Comparison of ENCODE assay signal across 28 mouse cellular contexts in the genomic region with DNA sequence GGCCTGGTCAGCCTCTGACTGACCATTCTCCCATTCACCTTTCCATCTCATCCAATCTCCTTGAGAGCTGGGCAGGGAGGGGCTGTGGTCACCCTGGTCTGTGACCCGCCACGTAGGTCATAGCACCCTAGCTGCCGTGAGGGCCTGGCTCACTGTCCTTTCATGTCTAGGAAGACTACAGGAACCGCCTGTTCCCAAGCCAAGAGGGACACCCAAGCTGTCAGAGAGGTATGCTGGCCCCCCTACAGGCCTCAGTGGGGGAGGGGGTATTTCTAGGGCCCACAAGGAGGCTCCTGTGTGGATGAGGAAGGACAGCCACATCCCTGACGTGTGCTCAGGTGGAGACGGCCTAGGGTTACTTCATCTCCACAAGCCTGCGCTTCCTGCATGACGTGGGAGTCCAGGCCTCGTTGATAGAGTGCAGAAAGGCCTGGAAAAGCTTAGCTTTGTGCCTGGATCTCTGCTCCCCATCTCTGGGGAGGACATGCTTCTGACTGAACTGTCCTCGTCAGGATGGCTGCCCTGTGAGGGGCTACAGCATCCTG. TPM values are rescaled to one million over a fixed set of nuclear protein-coding genes. Genes with fewer than 3 reads are reported as not detected.
A peak's percentile ranks its signal among the peaks of the same experiment; 100 is the strongest.
DNase-seq lines count a peak whose midpoint lies in the region; ATAC-seq and TF ChIP-seq lines count a peak whose summit lies in the region.
"Had no signal": no experiment of that assay in that cellular context is flagged by ENCODE, and none has a peak within 500 bp of the region (broad histone marks: within the 10 kb centered on the region; RNA-seq: fewer than 3 reads in every experiment).

No protein-coding gene starts in this region.

- no peaks in the 10 kb centered on the region for H3K27me3 ChIP-seq in heart, embryonic 10.5 days (ENCODE audit: insufficient read depth, poor library complexity, severe bottlenecking)
- no peaks in the 10 kb centered on the region for H3K27me3 ChIP-seq in heart, embryonic 16.5 days (ENCODE audit: control insufficient read depth, insufficient read depth, low read length)
- H3K27me3 ChIP-seq: embryonic facial prominence, embryonic 13.5 days; forebrain, embryonic 15.5 days; kidney, embryonic 15.5 days; limb, embryonic 13.5 days; lung, embryonic 15.5 days; stomach, embryonic 15.5 days had no signal

- H3K9me3 ChIP-seq in heart, embryonic 10.5 days, result no peaks in the 10 kb centered on the region
- peaks cover 5% of the 10 kb centered on the region for H3K9me3 ChIP-seq in heart, embryonic 16.5 days (replicated peaks; ENCODE audit: control insufficient read depth, low read length)
- H3K9me3 ChIP-seq: forebrain, embryonic 15.5 days; kidney, embryonic 15.5 days; lung, embryonic 15.5 days; midbrain, embryonic 10.5 days; stomach, embryonic 15.5 days had no signal

- no peak for ATAC-seq in heart, embryonic 16.5 days (replicated peaks; ENCODE audit: extremely low read depth, insufficient read depth, low FRiP score)
- ATAC-seq: CD4-positive, CD25-positive, alpha-beta regulatory T cell, adult 4 months; forebrain, embryonic 15.5 days; hindbrain, embryonic 16.5 days had no signal

- 77% methylated on average over 10 of the region's 10 CpGs for WGBS in heart, embryonic 10.5 days
- WGBS in heart, embryonic 16.5 days, result 70% methylated on average over 10 of the region's 10 CpGs

- 0 out of 2 replicates have a peak overlapping the region, but pooled peaks have one; percentile 1 for H3K4me2 ChIP-seq in heart, embryonic 16.5 days (ENCODE audit: low read depth, low read length)
- H3K4me2 ChIP-seq: embryonic facial prominence, embryonic 13.5 days; forebrain, embryonic 15.5 days; kidney, embryonic 15.5 days; limb, embryonic 13.5 days; liver, embryonic 11.5 days; lung, embryonic 15.5 days; stomach, embryonic 15.5 days had no signal

- H3K36me3 ChIP-seq in heart, embryonic 10.5 days, result peaks cover 96% of the 10 kb centered on the region
- peaks cover 61% of the 10 kb centered on the region for H3K36me3 ChIP-seq in heart, embryonic 16.5 days (ENCODE audit: control insufficient read depth, insufficient read depth)

- intact Hi-C loops in heart, postnatal 36 days (cut with DNase I), result no loop called here

- no peak for TF ChIP-seq CTCF in layer of hippocampus, adult 2 months (conservative IDR thresholded peaks at IDR 0.05)

- peak overlapping the region; percentile 9; the same call in 1 of the 2 replicates for H3K27ac ChIP-seq in heart, embryonic 10.5 days
- peak overlapping the region; percentile 7; the same call in 1 of the 2 replicates for H3K27ac ChIP-seq in layer of hippocampus, adult 2 months
- H3K27ac ChIP-seq in brown adipose tissue, adult 24 weeks (replicated peaks; ENCODE audit: low read depth, low read length), result 0 out of 2 replicates have a peak overlapping the region, but pooled peaks have one; percentile 7
- peak overlapping the region; percentile 95 for H3K27ac ChIP-seq in heart, embryonic 16.5 days (ENCODE audit: low read length)
- H3K27ac ChIP-seq: embryonic facial prominence, embryonic 13.5 days; forebrain, embryonic 10.5 days; forebrain, embryonic 15.5 days; kidney, embryonic 15.5 days; limb, embryonic 13.5 days; lung, embryonic 15.5 days; midbrain, embryonic 10.5 days; stomach, embryonic 15.5 days had no signal

- H3K9ac ChIP-seq in heart, embryonic 16.5 days (ENCODE audit: low read length), result peak overlapping the region; percentile 62
- H3K9ac ChIP-seq: embryonic facial prominence, embryonic 13.5 days; forebrain, embryonic 15.5 days; kidney, embryonic 15.5 days; limb, embryonic 13.5 days; lung, embryonic 15.5 days; stomach, embryonic 15.5 days had no signal

- DNase-seq in heart, embryonic 10.5 days (ENCODE audit: low spot score), result no peak
- no peak for DNase-seq in heart, postnatal 36 days
- no peak for DNase-seq in layer of hippocampus, adult 2 months (ENCODE audit: low spot score in 2 of 2)
- no peak for DNase-seq in layer of hippocampus, adult 11-12 months (ENCODE audit: low spot score)
- DNase-seq in right cerebral cortex, postnatal 4 days, result no peak
- DNase-seq: cerebellum, adult 18-20 months; cerebellum, postnatal 10 days; kidney, adult 18-20 months; kidney, postnatal 25 days; right cerebral cortex, postnatal 14 days; thymus, adult 18-20 months; thymus, postnatal 25 days had no signal

- H3K4me1 ChIP-seq in heart, embryonic 10.5 days, result peaks cover 8% of the 10 kb centered on the region; the same call in 1 of the 2 replicates
- peaks cover 14% of the 10 kb centered on the region for H3K4me1 ChIP-seq in brown adipose tissue, adult 24 weeks (ENCODE audit: control insufficient read depth, insufficient read depth, insufficient read length, low read length)
- peaks cover 24% of the 10 kb centered on the region for H3K4me1 ChIP-seq in heart, embryonic 16.5 days (ENCODE audit: control insufficient read depth, insufficient read depth, low read length)
- H3K4me1 ChIP-seq: embryonic facial prominence, embryonic 13.5 days; forebrain, embryonic 10.5 days; forebrain, embryonic 15.5 days; kidney, embryonic 15.5 days; limb, embryonic 13.5 days; lung, embryonic 15.5 days; midbrain, embryonic 10.5 days; stomach, embryonic 15.5 days had no signal

- no peak overlapping the region for H3K4me3 ChIP-seq in heart, embryonic 10.5 days
- H3K4me3 ChIP-seq in layer of hippocampus, adult 2 months, result no peak overlapping the region
- H3K4me3 ChIP-seq in brown adipose tissue, adult 24 weeks (ENCODE audit: insufficient read depth, low read depth, low read length), result no peak overlapping the region
- no peak overlapping the region for H3K4me3 ChIP-seq in heart, embryonic 16.5 days (ENCODE audit: low read length)
- H3K4me3 ChIP-seq: embryonic facial prominence, embryonic 13.5 days; forebrain, embryonic 10.5 days; forebrain, embryonic 15.5 days; kidney, embryonic 15.5 days; limb, embryonic 13.5 days; lung, embryonic 15.5 days; midbrain, embryonic 10.5 days; stomach, embryonic 15.5 days had no signal

RNA-seq across cellular contexts. Expression of gene Micall1, which starts 15.7 kb away (rescaled TPM):
- 13.1 and 14.5 TPM in 2 replicates for polyA plus RNA-seq in heart, embryonic 10.5 days (2016; fragmentation: Nextera tagmentation; extraction: Ambion mirVana)
- 10 to 100 TPM; 39.0 to 50.1 TPM for total RNA-seq in heart, postnatal 36 days (2021)
- total RNA-seq in layer of hippocampus, adult 2 months (2021), result 10 to 100 TPM; 31.4 to 35.3 TPM
- 20.2 and 21.8 TPM in 2 replicates for polyA plus RNA-seq in brown adipose tissue, adult 24 weeks (2012; ENCODE audit: insufficient read depth, insufficient read length, missing spikeins)
- 21.1 and 23.2 TPM in 2 replicates for polyA plus RNA-seq in heart, embryonic 16.5 days (2015; fragmentation: Nextera tagmentation; extraction: Ambion mirVana)

RNA-seq across cellular contexts. Expression of gene Polr2f, which starts 16.4 kb away (rescaled TPM):
- polyA plus RNA-seq in heart, embryonic 10.5 days (2016; fragmentation: Nextera tagmentation; extraction: Ambion mirVana), result 289 and 326 TPM in 2 replicates
- 100 to 1,000 TPM; 132 to 146 TPM for total RNA-seq in heart, postnatal 36 days (2021)
- 100 to 1,000 TPM in 1 of 2 experiments, 10 to 100 TPM in 1; 97.9 to 103 TPM for total RNA-seq in layer of hippocampus, adult 2 months (2021)
- polyA plus RNA-seq in brown adipose tissue, adult 24 weeks (2012; ENCODE audit: insufficient read depth, insufficient read length, missing spikeins), result 173 and 185 TPM in 2 replicates
- 222 and 262 TPM in 2 replicates for polyA plus RNA-seq in heart, embryonic 16.5 days (2015; fragmentation: Nextera tagmentation; extraction: Ambion mirVana)

RNA-seq across cellular contexts. Expression of gene 1700088E04Rik, which starts 16.6 kb away (rescaled TPM):
- 6.0 and 8.1 TPM in 2 replicates for polyA plus RNA-seq in heart, embryonic 10.5 days (2016; fragmentation: Nextera tagmentation; extraction: Ambion mirVana)
- 1 to 10 TPM; 1.3 to 2.8 TPM for total RNA-seq in heart, postnatal 36 days (2021)
- total RNA-seq in layer of hippocampus, adult 2 months (2021), result 10 to 100 TPM in 1 of 2 experiments, 1 to 10 TPM in 1; 8.8 to 10.3 TPM
- polyA plus RNA-seq in brown adipose tissue, adult 24 weeks (2012; ENCODE audit: insufficient read depth, insufficient read length, missing spikeins), result 2.1 TPM in 1 of 2 replicates, not detected in the other
- polyA plus RNA-seq in heart, embryonic 16.5 days (2015; fragmentation: Nextera tagmentation; extraction: Ambion mirVana), result 11.0 and 12.0 TPM in 2 replicates
- total RNA-seq: monocyte, adult 5-6 weeks had no signal

RNA-seq across cellular contexts. Expression of gene Sox10, which starts 40.6 kb away (rescaled TPM):
- polyA plus RNA-seq in heart, embryonic 10.5 days (2016; fragmentation: Nextera tagmentation; extraction: Ambion mirVana), result 0.34 and 1.6 TPM in 2 replicates
- total RNA-seq in heart, postnatal 36 days (2021), result 1 to 10 TPM; 1.4 to 1.6 TPM
- total RNA-seq in layer of hippocampus, adult 2 months (2021), result 10 to 100 TPM; 27.7 to 30.4 TPM
- 0.48 and 1.5 TPM in 2 replicates for polyA plus RNA-seq in brown adipose tissue, adult 24 weeks (2012; ENCODE audit: insufficient read depth, insufficient read length, missing spikeins)
- polyA plus RNA-seq in heart, embryonic 16.5 days (2015; fragmentation: Nextera tagmentation; extraction: Ambion mirVana), result 0.39 and 0.59 TPM in 2 replicates
- total RNA-seq: common myeloid progenitor, adult 5-6 weeks; megakaryocyte progenitor cell, adult 5-6 weeks; monocyte, adult 5-6 weeks had no signal
- polyA plus RNA-seq: CD4-positive, CD25-positive, alpha-beta regulatory T cell, adult 4 months had no signal

RNA-seq across cellular contexts. Expression of gene Eif3l, which starts 49.4 kb away (rescaled TPM):
- 201 and 226 TPM in 2 replicates for polyA plus RNA-seq in heart, embryonic 10.5 days (2016; fragmentation: Nextera tagmentation; extraction: Ambion mirVana)
- 10 to 100 TPM; 71.6 to 72.7 TPM for total RNA-seq in heart, postnatal 36 days (2021)
- total RNA-seq in layer of hippocampus, adult 2 months (2021), result 10 to 100 TPM; 68.9 to 69.5 TPM
- polyA plus RNA-seq in brown adipose tissue, adult 24 weeks (2012; ENCODE audit: insufficient read depth, insufficient read length, missing spikeins), result 177 and 198 TPM in 2 replicates
- polyA plus RNA-seq in heart, embryonic 16.5 days (2015; fragmentation: Nextera tagmentation; extraction: Ambion mirVana), result 151 and 161 TPM in 2 replicates

Comparison
In these comparisons a context has a peak if more than half of its experiments do, and no peak if none do; other contexts are left out.
1. H3K27ac ChIP-seq: peak in every context shown above with its lines; median percentile 95 in heart, embryonic 16.5 days; 9 in heart, embryonic 10.5 days; 7 in layer of hippocampus, adult 2 months; 7 in brown adipose tissue, adult 24 weeks.